Mouse (Mus musculus): ENCODE measurements around the gene Ctnnd1. TPM values are rescaled to one million over a fixed set of nuclear protein-coding genes. Genes with fewer than 3 reads are reported as not detected.

Gene Ctnnd1
- polyA plus RNA-seq, 1 experiment from 2014 or later = 34.5 TPM

DNA sequence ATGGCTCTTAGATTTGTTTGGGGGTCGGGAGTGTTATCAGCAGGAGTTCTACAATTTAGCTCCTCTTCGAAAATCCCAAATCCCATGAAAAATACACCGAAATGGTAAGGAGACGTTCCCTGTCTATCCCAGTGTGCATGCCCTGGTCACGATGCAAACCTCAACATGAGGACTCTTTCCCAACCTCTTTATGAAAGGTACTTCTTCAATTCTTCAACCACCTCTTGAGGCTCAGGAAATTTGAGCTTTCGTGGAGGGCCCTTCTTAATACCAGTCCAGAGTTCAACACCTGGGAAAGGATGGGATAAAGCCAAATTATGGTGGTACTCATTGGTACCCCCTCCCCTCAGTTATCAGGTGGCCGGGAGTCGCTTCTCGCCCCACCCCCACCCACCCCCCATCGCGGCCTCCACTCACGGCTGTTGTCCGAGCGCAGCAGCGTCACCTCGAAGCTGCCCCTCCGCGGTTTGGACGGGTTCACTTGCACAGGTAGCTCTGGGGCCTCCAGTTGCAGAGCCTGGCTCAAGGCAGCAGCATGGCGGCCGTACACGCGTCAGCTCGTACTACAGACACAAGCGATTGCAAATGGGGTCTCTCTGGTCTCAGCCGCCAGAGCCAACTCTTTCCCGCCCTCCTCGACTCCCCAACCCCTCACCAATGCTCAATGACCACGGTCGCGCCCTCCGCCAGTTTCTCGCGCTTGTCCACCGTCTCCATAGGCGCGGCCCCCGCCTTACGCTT, 19.4 kb upstream of the Ctnnd1 start:
- ATAC-seq (ENCODE audit: low FRiP score, low TSS enrichment) (peak; percentile 81), DNase-seq (ENCODE audit: low spot score) (peak; percentile 63)
- H3K4me3 ChIP-seq (ENCODE audit: low read depth, low read length) = peak overlapping the region; percentile 97
- H3K27ac ChIP-seq (replicated peaks) = peak overlapping the region; percentile 88
- H3K36me3 ChIP-seq (ENCODE audit: control insufficient read depth, insufficient read depth, low read length) = peaks cover 9% of the 10 kb centered on the region
- no peak for TF ChIP-seq CTCF (IDR thresholded peaks at IDR 0.05; ENCODE audit: low read depth)
- TF ChIP-seq EP300 (optimal IDR thresholded peaks at IDR 0.05) = no peak
- H3K4me2 ChIP-seq (replicated peaks; ENCODE audit: low read depth) = peak overlapping the region; percentile 68
- no peaks in the 10 kb centered on the region for H3K9me3 ChIP-seq (ENCODE audit: control insufficient read depth, low read length)
- peak overlapping the region; percentile 90 for H3K9ac ChIP-seq (ENCODE audit: low read length)
- H3K4me1 ChIP-seq (replicated peaks; ENCODE audit: control insufficient read depth, insufficient read depth) = no peaks in the 10 kb centered on the region
- H3K27me3 ChIP-seq (ENCODE audit: control insufficient read depth, insufficient read depth, low read length) = no peaks in the 10 kb centered on the region
- 1% methylated on average over 39 of the region's 39 CpGs for WGBS

GRCm38 (mm10) chr2:84666081-84666480, 15.5 kb upstream of the Ctnnd1 start:
- Histone ChIP-seq H3K27ac (replicated peaks) (no peak overlapping the region), H3K27me3 (ENCODE audit: control insufficient read depth, insufficient read depth, low read length) (no peaks in the 10 kb centered on the region), H3K4me2 (replicated peaks; ENCODE audit: low read depth) (no peak overlapping the region), H3K36me3 (ENCODE audit: control insufficient read depth, insufficient read depth, low read length) (no peaks in the 10 kb centered on the region), H3K4me3 (ENCODE audit: low read depth, low read length) (no peak overlapping the region), H3K9ac (ENCODE audit: low read length) (no peak overlapping the region), H3K4me1 (replicated peaks; ENCODE audit: control insufficient read depth, insufficient read depth) (no peaks in the 10 kb centered on the region), H3K9me3 (ENCODE audit: control insufficient read depth, low read length) (no peaks in the 10 kb centered on the region)
- no peak for TF ChIP-seq EP300 (optimal IDR thresholded peaks at IDR 0.05)
- no peak for TF ChIP-seq CTCF (IDR thresholded peaks at IDR 0.05; ENCODE audit: low read depth)
- ATAC-seq (ENCODE audit: low FRiP score, low TSS enrichment) = no peak
- 50% methylated on average over 12 of the region's 12 CpGs for WGBS
- no peak for DNase-seq (ENCODE audit: low spot score)

GRCm38 (mm10) chr2:84662866-84663265, 12.3 kb upstream of the Ctnnd1 start:
- no peak overlapping the region for H3K27ac ChIP-seq (replicated peaks)
- 38% methylated on average over 2 of the region's 2 CpGs for whole genome bisulfite sequencing
- no peaks in the 10 kb centered on the region for H3K4me1 ChIP-seq (replicated peaks; ENCODE audit: control insufficient read depth, insufficient read depth)
- no peak; the same call in 1 of the 2 replicates for ATAC-seq (ENCODE audit: low FRiP score, low TSS enrichment)
- no peak overlapping the region for H3K4me3 ChIP-seq (ENCODE audit: low read depth, low read length)
- no peak overlapping the region for H3K9ac ChIP-seq (ENCODE audit: low read length)
- H3K9me3 ChIP-seq (ENCODE audit: control insufficient read depth, low read length) = no peaks in the 10 kb centered on the region
- peak; percentile 65 for DNase-seq (ENCODE audit: low spot score)
- TF ChIP-seq CTCF (IDR thresholded peaks at IDR 0.05; ENCODE audit: low read depth) = peak; percentile 74
- no peak for TF ChIP-seq EP300 (optimal IDR thresholded peaks at IDR 0.05)
- H3K36me3 ChIP-seq (ENCODE audit: control insufficient read depth, insufficient read depth, low read length) = no peaks in the 10 kb centered on the region
- H3K4me2 ChIP-seq (replicated peaks; ENCODE audit: low read depth) = no peak overlapping the region
- no peaks in the 10 kb centered on the region for H3K27me3 ChIP-seq (ENCODE audit: control insufficient read depth, insufficient read depth, low read length)

DNA sequence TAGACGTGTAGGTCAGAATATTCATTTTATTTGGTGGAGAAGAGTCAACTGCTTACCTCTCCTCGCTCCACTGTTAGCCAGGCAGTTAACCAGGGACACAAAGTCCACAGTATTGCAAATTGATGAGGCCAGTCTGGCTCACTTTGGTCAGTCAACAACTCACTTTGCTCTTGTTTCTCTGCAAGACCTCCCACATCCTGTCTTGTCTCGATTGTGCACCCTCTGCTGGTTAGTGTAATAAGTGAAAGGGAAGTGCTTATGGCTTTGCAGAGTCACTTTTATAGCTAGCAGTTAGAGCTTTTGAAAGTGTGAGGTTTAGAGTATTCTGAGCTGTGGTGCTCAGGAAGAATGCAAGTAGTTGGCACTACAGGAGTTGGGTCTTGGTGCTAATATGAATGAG, 9.7 kb upstream of the Ctnnd1 start:
- peak; percentile 29 for DNase-seq (ENCODE audit: low spot score)
- no peaks in the 10 kb centered on the region for H3K36me3 ChIP-seq (ENCODE audit: control insufficient read depth, insufficient read depth, low read length)
- H3K4me2 ChIP-seq (replicated peaks; ENCODE audit: low read depth) = no peak overlapping the region
- TF ChIP-seq CTCF (IDR thresholded peaks at IDR 0.05; ENCODE audit: low read depth) (peak; percentile 82), EP300 (optimal IDR thresholded peaks at IDR 0.05) (no peak)
- H3K4me3 ChIP-seq (ENCODE audit: low read depth, low read length) = no peak overlapping the region
- no peaks in the 10 kb centered on the region for H3K9me3 ChIP-seq (ENCODE audit: control insufficient read depth, low read length)
- no peaks in the 10 kb centered on the region for H3K27me3 ChIP-seq (ENCODE audit: control insufficient read depth, insufficient read depth, low read length)
- no peak overlapping the region for H3K27ac ChIP-seq (replicated peaks)
- H3K9ac ChIP-seq (ENCODE audit: low read length) = no peak overlapping the region
- peak; percentile 51; the same call in 1 of the 2 replicates for ATAC-seq (ENCODE audit: low FRiP score, low TSS enrichment)
- 65% methylated on average over 3 of the region's 3 CpGs for WGBS
- no peaks in the 10 kb centered on the region for H3K4me1 ChIP-seq (replicated peaks; ENCODE audit: control insufficient read depth, insufficient read depth)

DNA sequence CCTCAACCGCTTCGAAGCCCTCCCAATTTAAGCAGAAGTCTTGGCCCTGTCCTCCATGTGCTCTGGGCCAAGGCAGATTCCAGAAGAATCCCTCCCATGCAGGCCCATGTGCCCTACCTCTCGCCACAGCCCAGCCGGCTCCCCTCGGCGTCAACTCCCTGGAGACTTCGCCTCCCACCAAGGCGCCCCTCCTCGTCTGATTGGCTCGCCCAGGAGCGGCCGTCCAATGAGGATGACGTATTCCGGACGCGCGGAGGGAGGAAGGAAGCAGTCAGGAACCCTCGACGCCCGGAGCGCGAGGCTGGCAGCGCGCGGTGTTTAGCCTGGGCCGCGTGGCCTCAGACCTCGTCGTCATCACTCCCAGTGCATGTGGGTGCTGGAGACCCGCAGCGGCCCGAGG, 8.2 kb upstream of the Ctnnd1 start, which contains the start of gene Btbd18:
Btbd18 (plus strand) TSS at position 274 of the 400 bp plus-strand sequence.
- Histone ChIP-seq H3K4me2 (replicated peaks; ENCODE audit: low read depth) (no peak within 1 kb of the TSS), H3K27ac (replicated peaks) (no peak within 1 kb of the TSS), H3K9ac (ENCODE audit: low read length) (no peak within 1 kb of the TSS), H3K36me3 (ENCODE audit: control insufficient read depth, insufficient read depth, low read length) (no peaks in the 10 kb centered on the region), H3K9me3 (ENCODE audit: control insufficient read depth, low read length) (no peaks in the 10 kb centered on the region), H3K4me1 (replicated peaks; ENCODE audit: control insufficient read depth, insufficient read depth) (no peaks in the 10 kb centered on the region), H3K27me3 (ENCODE audit: control insufficient read depth, insufficient read depth, low read length) (no peaks in the 10 kb centered on the region), H3K4me3 (ENCODE audit: low read depth, low read length) (no peak within 1 kb of the TSS)
- DNase-seq (ENCODE audit: low spot score) (no peak), ATAC-seq (ENCODE audit: low FRiP score, low TSS enrichment) (no peak; the same call in 1 of the 2 replicates)
- 93% methylated on average over 32 of the region's 32 CpGs for WGBS
- TF ChIP-seq CTCF (IDR thresholded peaks at IDR 0.05; ENCODE audit: low read depth) (no peak), EP300 (optimal IDR thresholded peaks at IDR 0.05) (no peak)

GRCm38 (mm10) chr2:84655864-84656263, 5.3 kb upstream of the Ctnnd1 start:
- no peak overlapping the region for H3K4me2 ChIP-seq (replicated peaks; ENCODE audit: low read depth)
- DNase-seq (ENCODE audit: low spot score) (no peak), ATAC-seq (ENCODE audit: low FRiP score, low TSS enrichment) (no peak)
- TF ChIP-seq CTCF (IDR thresholded peaks at IDR 0.05; ENCODE audit: low read depth) = no peak
- no peak for TF ChIP-seq EP300 (optimal IDR thresholded peaks at IDR 0.05)
- H3K27ac ChIP-seq (replicated peaks) = no peak overlapping the region
- no peak overlapping the region for H3K4me3 ChIP-seq (ENCODE audit: low read depth, low read length)
- WGBS = 64% methylated on average over 1 of the region's 1 CpGs
- H3K36me3 ChIP-seq (ENCODE audit: control insufficient read depth, insufficient read depth, low read length) = no peaks in the 10 kb centered on the region
- H3K9me3 ChIP-seq (ENCODE audit: control insufficient read depth, low read length) = no peaks in the 10 kb centered on the region
- H3K4me1 ChIP-seq (replicated peaks; ENCODE audit: control insufficient read depth, insufficient read depth) = no peaks in the 10 kb centered on the region
- H3K9ac ChIP-seq (ENCODE audit: low read length) = no peak overlapping the region
- no peaks in the 10 kb centered on the region for H3K27me3 ChIP-seq (ENCODE audit: control insufficient read depth, insufficient read depth, low read length)
